Mouse (Mus musculus): ENCODE measurements around the gene Gm13420. TPM values are rescaled to one million over a fixed set of nuclear protein-coding genes. Genes with fewer than 3 reads are reported as not detected.

Gene Gm13420
- polyA plus RNA-seq, 1 experiment from 2014 or later: not detected

- Histone ChIP-seq H3K4me1 (replicated peaks; ENCODE audit: control insufficient read depth, insufficient read depth, low read length) (no peaks in the 10 kb centered on the region), H3K27me3 (ENCODE audit: control insufficient read depth, insufficient read depth, low read length) (no peaks in the 10 kb centered on the region), H3K4me2 (replicated peaks; ENCODE audit: low read depth, low read length) (no peak overlapping the region), H3K36me3 (ENCODE audit: control insufficient read depth, insufficient read depth, low read length) (peaks cover 19% of the 10 kb centered on the region), H3K27ac (ENCODE audit: low read depth, low read length) (no peak overlapping the region), H3K4me3 (ENCODE audit: low read depth, low read length) (no peak overlapping the region), H3K9ac (ENCODE audit: low read depth, low read length) (no peak overlapping the region), H3K9me3 (ENCODE audit: control insufficient read depth, low read length) (no peaks in the 10 kb centered on the region)
- DNase-seq (ENCODE audit: low spot score): no peak
- ATAC-seq (ENCODE audit: low FRiP score): no peak
- WGBS: 83% methylated on average over 6 of the region's 6 CpGs
Observed at GRCm38 (mm10) chr2:29701393-29701792, 50.1 kb downstream of the Gm13420 start.

GRCm38 (mm10) chr2:29700898-29701297 is 50.6 kb downstream of the Gm13420 start:
- Histone ChIP-seq H3K36me3 (ENCODE audit: control insufficient read depth, insufficient read depth, low read length) (peaks cover 19% of the 10 kb centered on the region), H3K4me1 (replicated peaks; ENCODE audit: control insufficient read depth, insufficient read depth, low read length) (no peaks in the 10 kb centered on the region), H3K4me3 (ENCODE audit: low read depth, low read length) (no peak overlapping the region), H3K4me2 (replicated peaks; ENCODE audit: low read depth, low read length) (no peak overlapping the region), H3K27ac (ENCODE audit: low read depth, low read length) (no peak overlapping the region), H3K9ac (ENCODE audit: low read depth, low read length) (no peak overlapping the region), H3K9me3 (ENCODE audit: control insufficient read depth, low read length) (no peaks in the 10 kb centered on the region), H3K27me3 (ENCODE audit: control insufficient read depth, insufficient read depth, low read length) (no peaks in the 10 kb centered on the region)
- ATAC-seq (ENCODE audit: low FRiP score): no peak
- DNase-seq (ENCODE audit: low spot score): no peak

DNA sequence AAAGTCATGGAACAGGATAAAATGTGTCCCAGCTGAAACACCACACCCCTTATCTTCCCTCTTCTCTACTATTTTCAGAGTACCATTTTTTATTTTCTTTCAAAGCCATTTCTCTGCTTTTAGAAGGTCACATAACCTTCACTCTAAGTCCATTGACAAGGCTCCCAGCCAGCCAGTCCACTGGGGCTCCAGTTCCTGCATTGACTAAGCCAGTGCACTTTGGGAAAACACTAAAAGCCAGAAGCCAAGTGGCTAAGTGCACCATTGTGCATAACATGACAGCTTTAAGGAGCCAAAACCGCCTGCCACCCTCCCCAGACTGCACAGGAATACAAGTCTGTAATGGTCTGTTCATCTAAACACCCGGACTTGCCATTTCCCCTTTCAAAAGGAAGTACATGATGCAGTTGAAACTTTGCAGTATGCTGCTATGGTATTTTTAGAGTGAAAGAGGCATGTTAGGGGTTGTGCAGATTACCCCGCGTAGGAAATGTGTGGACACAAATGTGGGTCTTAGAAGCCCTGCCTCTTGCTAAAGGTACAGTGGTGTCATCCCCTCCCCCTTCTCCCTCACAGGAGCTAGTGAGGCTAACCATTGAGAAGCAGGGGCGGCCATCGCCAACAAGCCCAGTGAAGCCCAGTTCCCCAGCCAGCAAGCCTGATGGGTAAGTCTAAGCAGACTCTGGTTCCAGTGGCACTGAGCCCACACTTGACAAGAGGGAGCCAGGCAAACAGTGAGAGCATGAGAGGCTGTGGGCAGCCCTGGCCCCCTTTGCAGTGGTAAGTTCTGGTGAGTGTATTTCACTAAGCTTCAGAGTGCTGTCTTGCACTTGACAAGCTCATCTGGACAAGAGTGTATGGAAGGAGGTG is 52.8 kb downstream of the Gm13420 start:
- no peaks in the 10 kb centered on the region for H3K9me3 ChIP-seq (ENCODE audit: control insufficient read depth, low read length)
- DNase-seq (ENCODE audit: low spot score) (no peak), ATAC-seq (ENCODE audit: low FRiP score) (no peak)
- no peak overlapping the region for H3K27ac ChIP-seq (ENCODE audit: low read depth, low read length)
- H3K9ac ChIP-seq (ENCODE audit: low read depth, low read length): no peak overlapping the region
- H3K27me3 ChIP-seq (ENCODE audit: control insufficient read depth, insufficient read depth, low read length): no peaks in the 10 kb centered on the region
- WGBS: 91% methylated on average over 6 of the region's 6 CpGs
- no peak overlapping the region for H3K4me3 ChIP-seq (ENCODE audit: low read depth, low read length)
- H3K4me1 ChIP-seq (replicated peaks; ENCODE audit: control insufficient read depth, insufficient read depth, low read length): no peaks in the 10 kb centered on the region
- H3K36me3 ChIP-seq (ENCODE audit: control insufficient read depth, insufficient read depth, low read length): peaks cover 13% of the 10 kb centered on the region
- no peak overlapping the region for H3K4me2 ChIP-seq (replicated peaks; ENCODE audit: low read depth, low read length)

- H3K27me3 ChIP-seq (ENCODE audit: control insufficient read depth, insufficient read depth, low read length): no peaks in the 10 kb centered on the region
- no peak overlapping the region for H3K27ac ChIP-seq (ENCODE audit: low read depth, low read length)
- WGBS: 85% methylated on average over 7 of the region's 7 CpGs
- ATAC-seq (ENCODE audit: low FRiP score): no peak
- no peaks in the 10 kb centered on the region for H3K9me3 ChIP-seq (ENCODE audit: control insufficient read depth, low read length)
- H3K9ac ChIP-seq (ENCODE audit: low read depth, low read length): no peak overlapping the region
- no peak overlapping the region for H3K4me3 ChIP-seq (ENCODE audit: low read depth, low read length)
- no peaks in the 10 kb centered on the region for H3K4me1 ChIP-seq (replicated peaks; ENCODE audit: control insufficient read depth, insufficient read depth, low read length)
- H3K4me2 ChIP-seq (replicated peaks; ENCODE audit: low read depth, low read length): no peak overlapping the region
- no peak for DNase-seq (ENCODE audit: low spot score)
- 0 out of 2 replicates have a peak, but pooled peaks cover 3% of the 10 kb centered on the region for H3K36me3 ChIP-seq (ENCODE audit: control insufficient read depth, insufficient read depth, low read length)
Observed at GRCm38 (mm10) chr2:29696207-29696800, 55.2 kb downstream of the Gm13420 start.

Other genes starting within 250 kb of the Gm13420 start
- 13.3 and 14.3 TPM in 2 replicates for gene Rapgef1, start 132.0 kb downstream of the Gm13420 start, polyA plus RNA-seq (2014; fragmentation: Nextera tagmentation; extraction: Ambion mirVana)
- gene Gm13547, start 7.6 kb upstream of the Gm13420 start, polyA plus RNA-seq (2014; fragmentation: Nextera tagmentation; extraction: Ambion mirVana): not detected in 2 replicates
- gene Coq4, start 35.8 kb upstream of the Gm13420 start, polyA plus RNA-seq (2014; fragmentation: Nextera tagmentation; extraction: Ambion mirVana): 37.7 and 39.7 TPM in 2 replicates
- 30.2 and 32.3 TPM in 2 replicates for gene Trub2, start 36.8 kb upstream of the Gm13420 start, polyA plus RNA-seq (2014; fragmentation: Nextera tagmentation; extraction: Ambion mirVana)
- 17.9 and 18.4 TPM in 2 replicates for gene Slc27a4, start 50.9 kb upstream of the Gm13420 start, polyA plus RNA-seq (2014; fragmentation: Nextera tagmentation; extraction: Ambion mirVana)
- gene Urm1, start 68.4 kb upstream of the Gm13420 start, polyA plus RNA-seq (2014; fragmentation: Nextera tagmentation; extraction: Ambion mirVana): 17.4 and 29.0 TPM in 2 replicates
- gene Cercam, start 117.5 kb upstream of the Gm13420 start, polyA plus RNA-seq (2014; fragmentation: Nextera tagmentation; extraction: Ambion mirVana): 16.9 and 17.1 TPM in 2 replicates
- 83.2 and 89.0 TPM in 2 replicates for gene Odf2, start 137.5 kb upstream of the Gm13420 start, polyA plus RNA-seq (2014; fragmentation: Nextera tagmentation; extraction: Ambion mirVana)
- gene Gle1, start 183.7 kb upstream of the Gm13420 start, polyA plus RNA-seq (2014; fragmentation: Nextera tagmentation; extraction: Ambion mirVana): 55.7 and 57.4 TPM in 2 replicates
- 172 and 192 TPM in 2 replicates for gene Sptan1, start 213.9 kb upstream of the Gm13420 start, polyA plus RNA-seq (2014; fragmentation: Nextera tagmentation; extraction: Ambion mirVana)

All from hindbrain, embryonic 11.5 days (tissue).